Mouse (Mus musculus) stomach, embryonic 15.5 days (tissue): ENCODE results near the gene Wnt7b. TPM values are rescaled to one million over a fixed set of nuclear protein-coding genes. Genes with fewer than 3 reads are reported as not detected.

Experiments
- ATAC-seq: fragments of 200-750 bp; cut with Nextera tagmentation; 2 replicates; pipeline ENCODE4 v1.8.0; 2017; ENCODE audit warnings: low read depth, moderate number of reproducible peaks, moderate TSS enrichment; ENCODE audit not compliant: insufficient read depth, low FRiP score
- H3K27ac ChIP-seq: fragments of 300-500 bp; sonication (generic); 2 replicates; pipeline ENCODE4 v1.5.1; 2015; ENCODE audit warnings: mild to moderate bottlenecking, inconsistent platforms
- H3K27me3 ChIP-seq: fragments of 300-500 bp; sonication (generic); replicated peaks from 2 replicates; pipeline ENCODE4 v1.6.1; 2015; ENCODE audit warnings: inconsistent platforms
- H3K36me3 ChIP-seq: fragments of 300-500 bp; sonication (generic); 2 replicates; pipeline ENCODE4 v1.6.1; 2015; ENCODE audit warnings: inconsistent platforms
- H3K4me1 ChIP-seq: fragments of 300-500 bp; sonication (generic); 2 replicates; pipeline ENCODE4 v1.6.1; 2015; ENCODE audit warnings: inconsistent platforms
- H3K4me2 ChIP-seq: fragments of 300-500 bp; sonication (generic); 2 replicates; pipeline ENCODE4 v1.6.1; 2015; ENCODE audit warnings: mild to moderate bottlenecking, inconsistent platforms
- H3K4me3 ChIP-seq: fragments of 300-500 bp; sonication (generic); replicated peaks from 2 replicates; pipeline ENCODE4 v1.5.1; 2015; ENCODE audit warnings: inconsistent platforms
- H3K9ac ChIP-seq: fragments of 300-500 bp; sonication (generic); 2 replicates; pipeline ENCODE4 v1.6.1; 2015; ENCODE audit warnings: inconsistent platforms
- H3K9me3 ChIP-seq: fragments of 300-500 bp; sonication (generic); 2 replicates; pipeline ENCODE4 v1.6.1; 2016; ENCODE audit warnings: inconsistent platforms
- WGBS: fragments of 180-500 bp; shearing (Covaris S2); methylation state at CpG from one replicate; pipeline ENCODE4 v1.1.7; 2015; 5-methylcytosine and 5-hydroxymethylcytosine counted together
- polyA plus RNA-seq: library from polyadenylated mRNA; unstranded; fragments of >200 nt; fragmentation: Nextera tagmentation; extraction: Ambion mirVana; gene quantifications from 2 replicates; pipeline ENCODE4 v1.2.1, GENCODE M21; 2015

Gene Wnt7b
- polyA plus RNA-seq, 1 experiment from 2014 or later: 3.8 TPM

DNA sequence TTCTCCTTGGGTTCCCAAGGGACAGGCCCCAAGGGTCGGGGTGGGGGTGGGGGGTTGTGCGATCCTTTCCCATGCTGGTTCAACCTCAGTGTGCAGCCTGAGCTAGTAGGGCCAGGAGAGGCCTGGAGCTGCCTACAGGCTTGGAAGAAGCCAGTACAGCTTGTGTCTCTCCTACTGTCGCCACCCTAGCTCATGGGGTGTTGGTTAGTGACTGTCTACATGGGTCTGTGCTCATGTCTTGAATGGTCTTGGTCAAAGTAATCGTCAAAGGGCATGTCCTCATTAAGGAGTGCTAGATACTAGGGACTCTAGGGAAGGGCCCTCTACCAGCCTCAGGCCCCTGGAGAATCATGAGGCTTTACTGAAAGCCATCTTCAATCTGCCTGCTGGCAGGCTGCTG is 84.7 kb downstream of the Wnt7b start:
- Histone ChIP-seq H3K4me2 (no peak overlapping the region), H3K27ac (no peak overlapping the region), H3K9me3 (no peaks in the 10 kb centered on the region), H3K4me3 (no peak overlapping the region), H3K36me3 (no peaks in the 10 kb centered on the region), H3K9ac (no peak overlapping the region), H3K27me3 (no peaks in the 10 kb centered on the region), H3K4me1 (no peaks in the 10 kb centered on the region)
- ATAC-seq: no peak
- 75% methylated on average over 4 of the region's 4 CpGs for WGBS

- Histone ChIP-seq H3K4me2 (no peak overlapping the region), H3K4me1 (no peaks in the 10 kb centered on the region), H3K9ac (no peak overlapping the region), H3K4me3 (no peak overlapping the region), H3K27ac (no peak overlapping the region), H3K36me3 (no peaks in the 10 kb centered on the region), H3K9me3 (no peaks in the 10 kb centered on the region), H3K27me3 (no peaks in the 10 kb centered on the region)
- no peak for ATAC-seq
- 14% methylated on average over 11 of the region's 11 CpGs for WGBS
Observed at GRCm38 (mm10) chr15:85494163-85494621, 88.1 kb downstream of the Wnt7b start.

DNA sequence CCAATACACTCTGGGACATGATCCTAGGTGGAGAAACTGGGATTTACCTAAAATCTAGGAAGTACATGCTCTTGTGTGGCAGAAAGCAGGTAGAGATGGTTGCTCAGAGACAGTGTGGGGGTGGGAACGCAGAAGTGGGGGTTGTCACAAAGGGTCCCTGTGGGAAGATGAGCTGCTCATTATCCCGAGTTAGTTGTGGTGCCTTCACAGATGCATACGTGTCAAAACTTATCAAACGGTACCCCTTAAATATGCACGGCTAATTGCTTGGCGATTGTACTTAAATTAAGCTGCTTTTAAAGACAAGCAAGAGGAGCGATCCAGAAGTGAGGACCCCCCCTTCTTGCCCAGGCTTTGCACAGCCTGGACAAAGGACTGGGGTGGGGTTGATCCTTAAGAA is 92.5 kb downstream of the Wnt7b start:
- no peak overlapping the region for H3K4me2 ChIP-seq
- H3K27me3 ChIP-seq: no peaks in the 10 kb centered on the region
- WGBS: 84% methylated on average over 7 of the region's 7 CpGs
- no peaks in the 10 kb centered on the region for H3K9me3 ChIP-seq
- H3K27ac ChIP-seq: no peak overlapping the region
- no peaks in the 10 kb centered on the region for H3K36me3 ChIP-seq
- H3K9ac ChIP-seq: no peak overlapping the region
- no peak overlapping the region for H3K4me3 ChIP-seq
- ATAC-seq: no peak
- no peaks in the 10 kb centered on the region for H3K4me1 ChIP-seq

DNA sequence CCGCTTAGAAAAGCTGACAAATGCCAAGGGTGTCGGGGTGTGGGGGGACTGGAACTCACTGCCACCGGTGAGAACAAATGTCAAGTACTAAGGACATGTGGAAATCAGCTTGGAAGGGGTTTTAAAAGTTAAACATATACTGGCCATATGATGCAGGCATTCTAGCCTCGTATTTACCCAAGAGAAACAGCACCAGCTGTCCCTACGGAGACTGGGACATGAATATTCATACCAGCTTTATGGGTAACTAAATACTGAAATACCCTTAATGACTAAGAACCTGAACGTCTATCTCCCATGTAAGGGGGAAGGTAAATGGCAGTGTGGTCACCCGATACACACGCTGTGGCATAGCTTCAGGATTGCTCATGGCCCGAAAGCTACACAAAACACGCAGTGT is 93.4 kb downstream of the Wnt7b start:
- Histone ChIP-seq H3K36me3 (no peaks in the 10 kb centered on the region), H3K9ac (no peak overlapping the region), H3K4me3 (no peak overlapping the region), H3K4me1 (no peaks in the 10 kb centered on the region), H3K4me2 (no peak overlapping the region), H3K9me3 (no peaks in the 10 kb centered on the region), H3K27me3 (no peaks in the 10 kb centered on the region), H3K27ac (no peak overlapping the region)
- ATAC-seq: no peak
- WGBS: 77% methylated on average over 10 of the region's 10 CpGs

Other genes with a start within 250 kb of the Wnt7b start
- gene Atxn10, start 246.2 kb downstream of the Wnt7b start, polyA plus RNA-seq: 231 and 251 TPM in 2 replicates
- not detected in 2 replicates for gene 7530416G11Rik, start 79.2 kb downstream of the Wnt7b start, polyA plus RNA-seq
- 8.7 and 9.6 TPM in 2 replicates for gene Ppara, start 152.5 kb upstream of the Wnt7b start, polyA plus RNA-seq
- 41.1 and 42.7 TPM in 2 replicates for gene Cdpf1, start 229.2 kb upstream of the Wnt7b start, polyA plus RNA-seq
- 0.18 and 0.21 TPM in 2 replicates for gene Pkdrej, start 239.3 kb upstream of the Wnt7b start, polyA plus RNA-seq
- 8.3 and 9.1 TPM in 2 replicates for gene Ttc38, start 249.8 kb upstream of the Wnt7b start, polyA plus RNA-seq